In the genomic region with DNA sequence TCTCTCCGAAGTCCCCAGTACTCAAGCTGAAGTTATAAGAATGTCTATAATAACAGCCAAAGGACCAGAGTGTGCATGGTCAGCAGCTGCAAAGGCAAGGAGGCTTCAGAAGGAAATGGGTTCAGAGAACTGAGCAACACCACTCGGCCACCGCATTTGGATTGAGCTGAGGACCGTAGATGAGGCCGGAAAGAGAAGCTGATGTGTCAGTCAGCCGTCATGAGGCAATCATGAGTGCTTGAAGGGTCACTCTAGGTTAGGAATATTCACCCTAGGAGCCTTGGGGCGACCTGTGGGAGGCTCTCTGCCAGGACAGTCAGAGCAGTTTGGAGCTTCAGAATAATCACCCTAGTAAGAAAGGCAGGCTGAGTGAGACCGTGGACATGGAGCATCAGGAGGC, we compare ENCODE assay signal across 28 mouse cellular contexts. TPM values are rescaled to one million over a fixed set of nuclear protein-coding genes. Genes with fewer than 3 reads are reported as not detected.
DNase-seq lines count a peak whose midpoint lies in the region; ATAC-seq and TF ChIP-seq lines count a peak whose summit lies in the region.
"Had no signal": no experiment of that assay in that cellular context is flagged by ENCODE, and none has a peak within 500 bp of the region (broad histone marks: within the 10 kb centered on the region; RNA-seq: fewer than 3 reads in every experiment).

No protein-coding gene starts in this region.

- WGBS in bone marrow, adult 2 months, result 57% methylated on average over 8 of the region's 8 CpGs
- WGBS in macrophage (ENCODE audit: missing documents), result 64% methylated on average over 8 of the region's 8 CpGs

- no peak overlapping the region for H3K4me3 ChIP-seq in layer of hippocampus, adult 2 months
- no peak overlapping the region for H3K4me3 ChIP-seq in bone marrow, adult 2 months (replicated peaks; ENCODE audit: control insufficient read depth, low read depth, low read length)
- H3K4me3 ChIP-seq in macrophage (ENCODE audit: inconsistent target), result no peak overlapping the region
- H3K4me3 ChIP-seq: embryonic facial prominence, embryonic 10.5 days; heart, embryonic 10.5 days; hindbrain, embryonic 13.5 days; limb, embryonic 15.5 days had no signal

- ATAC-seq in common myeloid progenitor, adult 5-6 weeks (replicated peaks; ENCODE audit: low read depth, poor library complexity, severe bottlenecking), result peak; percentile 26; the same call in 1 of the 2 replicates
- ATAC-seq: midbrain, embryonic 16.5 days had no signal

- peak overlapping the region; percentile 57; the same call in 1 of the 2 replicates for H3K27ac ChIP-seq in layer of hippocampus, adult 2 months
- peak overlapping the region; percentile 75 for H3K27ac ChIP-seq in bone marrow, adult 2 months (ENCODE audit: control insufficient read depth, insufficient read depth, low read depth, low read length, poor library complexity)
- peak overlapping the region; percentile 98 for H3K27ac ChIP-seq in macrophage
- H3K27ac ChIP-seq: embryonic facial prominence, embryonic 10.5 days; heart, embryonic 10.5 days; hindbrain, embryonic 13.5 days; limb, embryonic 15.5 days; stomach, postnatal 0 days had no signal

- H3K36me3 ChIP-seq in macrophage (ENCODE audit: inconsistent target), result no peaks in the 10 kb centered on the region
- H3K36me3 ChIP-seq: heart, embryonic 10.5 days; limb, embryonic 15.5 days had no signal

- peaks cover 7% of the 10 kb centered on the region for H3K4me1 ChIP-seq in bone marrow, adult 2 months (ENCODE audit: control insufficient read depth, insufficient read depth, low read length)
- H3K4me1 ChIP-seq: embryonic facial prominence, embryonic 10.5 days; heart, embryonic 10.5 days; hindbrain, embryonic 13.5 days; limb, embryonic 15.5 days had no signal

- no peak for DNase-seq in layer of hippocampus, adult 2 months (ENCODE audit: low spot score in 2 of 2)
- DNase-seq in layer of hippocampus, postnatal 25 days (ENCODE audit: extremely low spot score in 1 of 2, low spot score in 1 of 2), result no peak
- DNase-seq in testis, postnatal 10 days (ENCODE audit: low spot score), result no peak
- DNase-seq in Muller cell, postnatal 12 days (ENCODE audit: inconsistent ontology term), result no peak
- no peak for DNase-seq in kidney, postnatal 14 days
- DNase-seq: cerebellum, adult 11 months; gastrocnemius, postnatal 14 days; heart, postnatal 14 days; kidney, adult 8-10 months; kidney, postnatal 4 days; layer of hippocampus, postnatal 36 days; lung, postnatal 10 days; right cerebral cortex, postnatal 25 days had no signal

- H3K79me2 ChIP-seq in macrophage (ENCODE audit: inconsistent target), result no peaks in the 10 kb centered on the region

- TF ChIP-seq CTCF in layer of hippocampus, adult 2 months (conservative IDR thresholded peaks at IDR 0.05), result no peak
- TF ChIP-seq CTCF in bone marrow, adult 2 months (IDR thresholded peaks at IDR 0.05; ENCODE audit: control insufficient read depth, insufficient read depth, low read length), result no peak

- no peak for TF ChIP-seq POLR2A in bone marrow, adult 2 months (IDR thresholded peaks at IDR 0.05; ENCODE audit: borderline replicate concordance, control insufficient read depth, low read depth, low read length)

RNA-seq across cellular contexts. Expression of gene Phxr2, which starts 55.4 kb away (rescaled TPM):
- not detected for total RNA-seq in layer of hippocampus, adult 2 months (2021)
- not detected for total RNA-seq in layer of hippocampus, postnatal 25 days (2021)
- polyA plus RNA-seq in bone marrow, adult 2 months (2011; ENCODE audit: insufficient read depth, insufficient read length, low replicate concordance, missing spikeins), result not detected in 2 replicates
- not detected in 2 replicates for total RNA-seq in common myeloid progenitor, adult 5-6 weeks (2017)
- total RNA-seq in macrophage (2018; cell fraction: chromatin; rRNA removed), result under 1 TPM in 2 of 26 experiments, not detected in 24; 0.66 to 0.92 TPM
- total RNA-seq in macrophage (2018; cell fraction: cytosol; rRNA removed), result not detected
- total RNA-seq in macrophage (2018; cell fraction: nucleus; rRNA removed), result under 1 TPM in 2 of 26 experiments, not detected in 24; 0.58 to 0.60 TPM
- polyA plus RNA-seq in macrophage (2018), result not detected in 3 replicates
- total RNA-seq: adrenal gland, adult 18-20 months; gastrocnemius, postnatal 14 days; heart, postnatal 14 days; layer of hippocampus, postnatal 36 days; left cerebral cortex, postnatal 36 days had no signal
- polyA plus RNA-seq: brain, embryonic 14.5 days; forebrain, embryonic 11.5 days; frontal cortex, adult 2 months; heart, embryonic 10.5 days; hindbrain, embryonic 13.5 days; intestine, embryonic 14.5 days; limb, embryonic 15.5 days; midbrain, embryonic 16.5 days; stomach, postnatal 0 days had no signal
